Mouse (Mus musculus) forebrain, embryonic 12.5 days (tissue): ENCODE results near the gene Klf8. TPM values are rescaled to one million over a fixed set of nuclear protein-coding genes. Genes with fewer than 3 reads are reported as not detected.

ENCODE experiments used
- polyA plus RNA-seq: library from polyadenylated mRNA; unstranded; fragments of >200 nt; fragmentation: Nextera tagmentation; extraction: Ambion mirVana; gene quantifications from 2 replicates; pipeline ENCODE4 v1.2.1, GENCODE M21; 2016

Gene Klf8
- polyA plus RNA-seq, 1 experiment from 2014 or later: 3.0 TPM

Other genes starting within 250 kb of the Klf8 start
- 3.3 and 5.1 TPM in 2 replicates for gene Usp51, start 231.0 kb upstream of the Klf8 start, polyA plus RNA-seq
- 86.0 and 92.4 TPM in 2 replicates for gene Mageh1, start 199.9 kb upstream of the Klf8 start, polyA plus RNA-seq
- 0.47 and 0.49 TPM in 2 replicates for gene Foxr2, start 118.7 kb upstream of the Klf8 start, polyA plus RNA-seq
- gene Rragb, start 97.5 kb upstream of the Klf8 start, polyA plus RNA-seq: 6.3 and 9.0 TPM in 2 replicates